Mouse (Mus musculus) midbrain, embryonic 11.5 days (tissue): ENCODE results near the gene Adarb1. TPM values are rescaled to one million over a fixed set of nuclear protein-coding genes. Genes with fewer than 3 reads are reported as not detected.

Experiments used
- ATAC-seq: fragments of 200-750 bp; cut with Nextera tagmentation; 2 replicates; pipeline ENCODE4 v1.8.0; 2017; ENCODE audit warnings: moderate TSS enrichment, moderate library complexity; ENCODE audit not compliant: low FRiP score
- DNase-seq: peaks from one replicate; pipeline ENCODE4 v3.0.0; 2015; ENCODE audit warnings: low spot score; ENCODE audit errors: missing footprints
- H3K27ac ChIP-seq: fragments of 300-500 bp; sonication (generic); 2 replicates; pipeline ENCODE4 v1.5.1; 2014; ENCODE audit warnings: low read depth, low read length
- H3K27me3 ChIP-seq: fragments of 300-500 bp; sonication (generic); 2 replicates; pipeline ENCODE4 v1.6.1; 2014; ENCODE audit warnings: mild to moderate bottlenecking, low read length, moderate library complexity, mixed read lengths; ENCODE audit not compliant: control insufficient read depth, insufficient read depth
- H3K36me3 ChIP-seq: fragments of 300-500 bp; sonication (generic); 2 replicates; pipeline ENCODE4 v1.6.1; 2014; ENCODE audit warnings: mild to moderate bottlenecking, low read length, moderate library complexity, mixed read lengths; ENCODE audit not compliant: control insufficient read depth, insufficient read depth
- H3K4me1 ChIP-seq: fragments of 300-500 bp; sonication (generic); 2 replicates; pipeline ENCODE4 v1.6.1; 2014; ENCODE audit warnings: low read length; ENCODE audit not compliant: control insufficient read depth, insufficient read depth
- H3K4me2 ChIP-seq: fragments of 300-500 bp; sonication (generic); 2 replicates; pipeline ENCODE4 v1.6.1; 2014; ENCODE audit warnings: mild to moderate bottlenecking, moderate library complexity
- H3K4me3 ChIP-seq: fragments of 300-500 bp; sonication (generic); 2 replicates; pipeline ENCODE4 v1.5.1; 2014; ENCODE audit warnings: low read depth, low read length
- H3K9ac ChIP-seq: fragments of 300-500 bp; sonication (generic); 2 replicates; pipeline ENCODE4 v1.6.1; 2014; ENCODE audit warnings: low read length
- H3K9me3 ChIP-seq: fragments of 300-500 bp; sonication (generic); 2 replicates; pipeline ENCODE4 v1.6.1; 2016; ENCODE audit warnings: low read length; ENCODE audit not compliant: control insufficient read depth
- WGBS: fragments of 180-500 bp; shearing (Covaris S2); extraction: QIAGEN DNeasy Blood & Tissue Kit; methylation state at CpG from one replicate; pipeline ENCODE4 v1.1.7; 2014; 5-methylcytosine and 5-hydroxymethylcytosine counted together
- polyA plus RNA-seq: library from polyadenylated mRNA; unstranded; fragments of >200 nt; fragmentation: Nextera tagmentation; extraction: Ambion mirVana; gene quantifications from 2 replicates; pipeline ENCODE4 v1.2.1, GENCODE M21; 2014

Gene Adarb1
- polyA plus RNA-seq, 1 experiment from 2014 or later = 5.8 TPM

DNA sequence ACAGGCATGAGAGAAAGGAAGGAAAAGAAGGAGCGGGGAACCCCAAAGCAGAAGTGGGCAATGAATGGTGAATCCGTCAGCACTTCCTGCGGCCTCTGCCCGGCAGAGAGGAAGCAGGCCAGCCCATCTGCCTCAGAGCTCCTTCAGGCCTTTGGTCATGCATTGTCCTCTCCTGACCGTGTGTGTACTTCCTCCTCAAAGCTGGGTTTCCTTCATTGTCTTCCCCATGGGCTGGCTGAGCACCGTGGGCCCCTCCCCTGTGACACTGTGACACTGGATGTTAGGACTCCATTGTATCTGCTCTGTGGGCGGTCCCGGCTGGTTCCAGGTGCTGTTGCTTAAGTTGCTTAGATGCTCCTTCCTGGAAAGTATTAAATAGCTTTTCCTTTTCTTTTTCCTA, 151.8 kb downstream of the Adarb1 start:
- peak; percentile 60 for DNase-seq
- Histone ChIP-seq H3K27me3 (no peaks in the 10 kb centered on the region), H3K36me3 (peaks cover 35% of the 10 kb centered on the region), H3K4me1 (no peaks in the 10 kb centered on the region), H3K4me3 (no peak overlapping the region), H3K9ac (no peak overlapping the region), H3K27ac (no peak overlapping the region), H3K9me3 (no peaks in the 10 kb centered on the region), H3K4me2 (no peak overlapping the region)
- 75% methylated on average over 8 of the region's 8 CpGs for WGBS
- no peak for ATAC-seq

DNA sequence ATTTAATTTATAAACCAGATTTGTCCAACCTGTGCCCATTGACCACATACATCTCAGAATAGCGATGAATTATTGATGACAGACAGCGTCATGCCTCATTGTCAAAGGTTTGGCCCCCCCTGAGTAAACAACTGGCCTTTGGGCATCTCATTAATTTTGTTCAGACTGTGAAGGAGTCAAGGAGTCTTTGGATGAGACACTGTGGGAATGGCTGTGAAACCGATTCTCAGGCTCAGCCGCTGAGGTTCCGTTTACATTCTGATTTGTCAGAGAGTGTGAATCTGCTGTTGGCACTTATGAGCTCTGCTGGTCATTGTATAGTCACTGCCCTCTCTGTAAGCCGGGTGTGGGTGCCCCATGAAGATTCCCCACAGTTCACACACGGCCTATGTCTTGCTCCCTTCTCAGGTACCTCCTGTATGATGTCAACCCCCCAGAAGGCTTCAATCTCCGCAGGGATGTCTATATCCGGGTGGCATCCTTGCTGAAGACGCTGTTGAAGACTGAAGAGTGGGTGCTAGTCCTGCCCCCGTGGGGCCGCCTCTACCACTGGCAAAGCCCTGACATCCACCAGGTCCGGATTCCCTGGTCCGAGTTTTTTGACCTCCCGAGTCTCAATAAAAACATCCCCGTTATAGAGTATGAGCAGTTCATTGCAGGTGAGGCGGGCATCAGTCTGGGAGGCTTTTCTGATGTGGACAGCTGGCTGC, 157.7 kb downstream of the Adarb1 start:
- peaks cover 10% of the 10 kb centered on the region for H3K36me3 ChIP-seq
- peak overlapping the region; percentile 85 for H3K4me2 ChIP-seq
- H3K4me3 ChIP-seq = peak overlapping the region; percentile 91; the same call in 1 of the 2 replicates
- DNase-seq (peak; percentile 72), ATAC-seq (no peak)
- H3K9me3 ChIP-seq = no peaks in the 10 kb centered on the region
- no peak overlapping the region for H3K9ac ChIP-seq
- H3K27me3 ChIP-seq = no peaks in the 10 kb centered on the region; the same call in 1 of the 2 replicates
- no peak overlapping the region for H3K27ac ChIP-seq
- peaks cover 6% of the 10 kb centered on the region for H3K4me1 ChIP-seq
- 88% methylated on average over 17 of the region's 17 CpGs for WGBS

- ATAC-seq (peak; percentile 98), DNase-seq (peak; percentile 99)
- H3K27ac ChIP-seq = peak within 1 kb of the TSS; percentile 78
- WGBS = under 1% methylated on average over 81 of the region's 81 CpGs
- H3K4me2 ChIP-seq = peak within 1 kb of the TSS; percentile 85
- peaks cover 6% of the 10 kb centered on the region for H3K4me1 ChIP-seq
- H3K9ac ChIP-seq = peak within 1 kb of the TSS; percentile 87
- H3K9me3 ChIP-seq = no peaks in the 10 kb centered on the region
- H3K27me3 ChIP-seq = no peaks in the 10 kb centered on the region; the same call in 1 of the 2 replicates
- H3K4me3 ChIP-seq = peak within 1 kb of the TSS; percentile 91
- peaks cover 4% of the 10 kb centered on the region for H3K36me3 ChIP-seq
Measured at GRCm38 (mm10) chr10:77258704-77259621, 159.1 kb downstream of the Adarb1 start, which contains the start of gene Pofut2. Gene Pofut2, plus strand, starts transcription at chr10:77259218.

- ATAC-seq = no peak
- peak overlapping the region; percentile 91 for H3K4me3 ChIP-seq
- H3K9me3 ChIP-seq = no peaks in the 10 kb centered on the region
- no peak overlapping the region for H3K27ac ChIP-seq
- H3K4me2 ChIP-seq = peak overlapping the region; percentile 85
- H3K36me3 ChIP-seq = peaks cover 4% of the 10 kb centered on the region
- H3K27me3 ChIP-seq = no peaks in the 10 kb centered on the region; the same call in 1 of the 2 replicates
- H3K9ac ChIP-seq = no peak overlapping the region; the same call in 1 of the 2 replicates
- DNase-seq = peak; percentile 74
- 61% methylated on average over 4 of the region's 4 CpGs for WGBS
- H3K4me1 ChIP-seq = peaks cover 6% of the 10 kb centered on the region
Measured at GRCm38 (mm10) chr10:77258041-77258590, 160.0 kb downstream of the Adarb1 start.

GRCm38 (mm10) chr10:77255676-77256075, 162.4 kb downstream of the Adarb1 start:
- no peak overlapping the region for H3K4me2 ChIP-seq
- 68% methylated on average over 3 of the region's 3 CpGs for WGBS
- H3K4me1 ChIP-seq = peaks cover 11% of the 10 kb centered on the region
- no peaks in the 10 kb centered on the region for H3K36me3 ChIP-seq
- ATAC-seq (no peak), DNase-seq (peak; percentile 78)
- no peaks in the 10 kb centered on the region; the same call in 1 of the 2 replicates for H3K27me3 ChIP-seq
- no peak overlapping the region for H3K27ac ChIP-seq
- H3K9me3 ChIP-seq = no peaks in the 10 kb centered on the region
- no peak overlapping the region for H3K4me3 ChIP-seq
- H3K9ac ChIP-seq = no peak overlapping the region

DNA sequence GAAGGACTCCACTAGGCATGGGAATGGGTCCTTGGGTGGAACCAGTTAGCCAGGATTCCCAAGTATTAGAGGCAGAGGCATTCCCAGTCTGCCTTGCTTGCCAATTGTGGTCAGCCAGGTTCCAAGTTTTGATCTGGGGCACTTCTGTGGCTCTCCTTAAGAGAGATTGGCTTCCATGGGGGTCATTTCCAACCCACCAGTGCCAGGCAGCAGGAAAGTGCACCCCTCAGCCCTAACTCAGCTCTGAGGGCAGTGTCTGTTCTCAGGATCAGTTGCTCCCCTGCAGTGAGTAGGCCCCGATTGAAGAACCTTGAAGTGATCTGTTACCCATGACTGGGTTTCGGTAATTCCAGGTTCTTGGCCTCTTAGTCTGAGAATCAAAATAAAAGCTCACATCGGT, 162.8 kb downstream of the Adarb1 start:
- H3K4me2 ChIP-seq = no peak overlapping the region
- no peak for ATAC-seq
- H3K27me3 ChIP-seq = no peaks in the 10 kb centered on the region; the same call in 1 of the 2 replicates
- no peaks in the 10 kb centered on the region for H3K36me3 ChIP-seq
- WGBS = 57% methylated on average over 3 of the region's 3 CpGs
- H3K4me1 ChIP-seq = peaks cover 9% of the 10 kb centered on the region
- H3K9me3 ChIP-seq = no peaks in the 10 kb centered on the region
- H3K9ac ChIP-seq = no peak overlapping the region
- DNase-seq = peak; percentile 64
- H3K4me3 ChIP-seq = no peak overlapping the region
- H3K27ac ChIP-seq = no peak overlapping the region

GRCm38 (mm10) chr10:77252790-77253189, 165.3 kb downstream of the Adarb1 start:
- WGBS = 2% methylated on average over 4 of the region's 4 CpGs
- H3K9me3 ChIP-seq = no peaks in the 10 kb centered on the region
- peaks cover 5% of the 10 kb centered on the region; the same call in 1 of the 2 replicates for H3K4me1 ChIP-seq
- no peak overlapping the region for H3K4me2 ChIP-seq
- no peaks in the 10 kb centered on the region; the same call in 1 of the 2 replicates for H3K27me3 ChIP-seq
- H3K4me3 ChIP-seq = no peak overlapping the region
- no peak overlapping the region; the same call in 1 of the 2 replicates for H3K9ac ChIP-seq
- ATAC-seq (peak; percentile 80), DNase-seq (peak; percentile 98)
- no peaks in the 10 kb centered on the region for H3K36me3 ChIP-seq
- no peak overlapping the region for H3K27ac ChIP-seq

- H3K4me3 ChIP-seq = no peak overlapping the region
- no peaks in the 10 kb centered on the region for H3K9me3 ChIP-seq
- no peaks in the 10 kb centered on the region for H3K36me3 ChIP-seq
- DNase-seq (no peak), ATAC-seq (0 out of 2 replicates have a peak, but pooled peaks have one; percentile 15)
- H3K9ac ChIP-seq = no peak overlapping the region; the same call in 1 of the 2 replicates
- H3K27me3 ChIP-seq = no peaks in the 10 kb centered on the region; the same call in 1 of the 2 replicates
- H3K4me1 ChIP-seq = peaks cover 5% of the 10 kb centered on the region; the same call in 1 of the 2 replicates
- WGBS = 78% methylated on average over 18 of the region's 18 CpGs
- H3K27ac ChIP-seq = no peak overlapping the region
- H3K4me2 ChIP-seq = no peak overlapping the region
Measured at GRCm38 (mm10) chr10:77251784-77252539, 166.1 kb downstream of the Adarb1 start.
